Mouse (Mus musculus) kidney, adult 11 months (tissue): ENCODE data around the gene Parg.

ENCODE experiments used
- DNase-seq: peaks from one replicate; pipeline ENCODE4 v3.0.0; 2022

The Parg gene

DNA sequence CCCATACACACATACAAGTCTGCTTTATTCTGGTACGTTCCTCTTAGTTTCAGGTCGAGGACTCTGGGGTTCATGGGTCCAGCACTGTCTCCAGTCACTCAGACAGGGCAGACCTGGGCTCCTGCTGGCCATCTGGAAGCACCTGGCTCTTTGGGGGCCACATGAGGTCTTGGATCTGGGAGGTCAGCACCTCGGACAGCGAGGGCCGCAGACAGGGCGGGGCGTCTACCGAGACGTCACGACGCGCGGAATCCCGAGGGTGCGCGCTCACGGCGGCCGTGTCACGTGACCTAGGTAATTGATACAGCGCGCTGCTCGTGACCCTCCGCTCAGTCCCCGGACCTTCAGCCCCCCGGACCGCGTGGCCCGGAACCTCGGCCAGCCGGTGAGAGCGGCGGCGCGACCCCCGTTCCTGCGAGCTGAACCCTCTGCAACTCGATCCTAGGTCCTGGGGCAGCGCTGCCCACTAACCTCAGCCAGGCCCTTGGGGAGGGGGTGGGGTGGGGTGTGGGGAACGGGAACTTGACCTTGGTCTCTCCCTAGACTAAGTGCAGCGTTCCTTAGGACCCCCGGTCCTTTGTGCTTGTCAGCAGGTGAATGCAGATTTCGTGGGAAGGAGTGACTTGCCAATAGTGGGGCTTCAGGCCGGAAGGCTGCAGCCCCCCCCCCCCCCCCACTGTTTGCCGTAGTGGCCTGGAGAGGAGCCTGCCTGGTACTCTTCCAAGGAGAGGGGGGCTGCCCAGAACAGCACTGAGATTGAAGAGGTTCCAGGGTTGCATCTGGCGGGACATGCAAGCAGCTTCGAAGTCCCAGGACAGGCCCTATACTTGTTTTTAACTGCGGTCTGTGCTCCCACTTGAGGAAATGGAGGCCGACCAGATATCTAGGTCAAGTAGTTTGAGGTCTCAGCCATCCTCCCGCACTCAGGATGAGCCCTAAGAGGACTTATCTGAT lies 120.3 kb downstream of the Parg start, which contains the start of gene Ogdhl:
Gene Ogdhl, plus strand, starts transcription at position 288 of the 954 bp plus-strand sequence.
- DNase-seq: peak; percentile 28

DNA sequence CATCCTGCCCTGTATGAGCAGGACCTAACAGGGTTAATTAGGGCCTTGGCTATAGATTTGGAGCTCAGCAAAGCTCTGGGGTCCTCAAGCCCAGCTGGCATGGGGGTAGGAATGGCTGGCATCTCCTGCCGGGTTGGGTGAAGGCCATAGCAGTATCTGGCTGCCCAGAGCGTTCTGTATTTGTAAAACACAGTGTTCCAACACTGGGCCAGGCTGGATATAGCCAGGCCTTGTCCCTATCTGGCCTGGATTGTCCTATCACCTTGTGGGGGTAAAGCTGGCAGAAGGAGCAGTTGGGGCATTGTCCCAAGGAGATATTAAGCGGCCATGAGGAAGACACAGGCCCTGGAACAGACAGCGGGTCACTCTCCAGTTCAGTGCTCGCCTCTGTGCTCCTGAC lies 121.5 kb downstream of the Parg start:
- no peak for DNase-seq

DNA sequence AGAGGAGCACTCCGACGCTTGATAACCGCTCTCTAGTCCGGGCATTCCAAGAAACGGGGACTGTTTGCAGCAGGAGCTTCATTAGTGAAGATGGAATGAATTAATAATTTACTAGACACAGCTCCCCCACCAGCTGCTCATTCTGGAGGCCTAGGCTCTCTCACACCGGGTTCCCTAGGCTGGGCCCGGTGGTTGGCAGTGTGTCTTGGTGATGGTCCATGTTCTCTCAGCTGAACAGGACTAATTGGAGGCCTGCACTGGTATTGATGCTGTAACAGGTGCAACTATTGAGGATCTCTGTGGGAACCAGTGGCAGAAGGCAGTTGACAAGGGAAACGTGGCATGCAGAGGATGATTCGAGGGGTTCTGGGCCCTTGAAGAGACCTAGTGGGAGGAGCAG lies 125.6 kb downstream of the Parg start:
- no peak for DNase-seq

DNA sequence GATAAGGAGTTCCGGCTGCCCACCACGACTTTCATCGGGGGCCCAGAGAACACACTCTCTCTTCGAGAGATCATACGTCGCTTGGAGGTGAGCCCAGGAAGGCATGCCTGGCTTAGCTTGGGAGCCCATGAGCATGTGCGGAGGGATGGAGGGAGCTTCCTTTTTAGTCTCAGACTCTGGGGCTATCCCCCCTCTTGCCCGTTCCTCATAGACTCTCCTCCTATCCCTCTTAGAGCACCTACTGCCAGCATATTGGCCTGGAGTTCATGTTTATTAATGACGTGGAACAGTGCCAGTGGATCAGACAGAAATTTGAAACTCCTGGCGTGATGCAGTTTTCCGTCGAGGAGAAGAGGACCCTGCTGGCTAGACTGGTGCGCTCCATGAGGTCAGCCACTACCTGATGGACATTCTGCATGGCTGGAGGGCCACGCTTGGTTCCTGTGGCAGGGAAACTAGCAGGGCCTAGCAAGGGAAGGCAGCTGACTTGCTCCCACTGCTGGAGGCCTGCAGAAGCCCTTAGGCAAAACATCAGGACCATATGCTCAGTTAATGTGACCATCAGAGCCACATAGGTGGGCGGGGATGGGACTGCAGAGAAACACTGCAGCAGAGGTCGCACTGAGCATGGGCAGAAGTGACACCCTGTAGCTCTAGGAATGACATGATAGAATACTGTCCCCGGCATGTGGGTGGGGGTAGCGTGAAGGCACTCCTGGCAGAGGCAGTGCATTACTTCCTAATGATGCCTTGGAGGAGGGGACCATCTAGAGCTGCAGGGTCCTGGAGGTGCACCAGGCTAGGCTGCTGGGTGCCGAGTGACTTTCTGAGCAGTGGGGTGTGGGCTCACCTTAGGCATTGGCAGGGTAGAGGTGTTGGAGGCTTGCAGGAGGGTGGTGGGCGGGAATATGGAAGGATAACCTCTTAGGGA lies 131.0 kb downstream of the Parg start:
- DNase-seq: no peak

DNA sequence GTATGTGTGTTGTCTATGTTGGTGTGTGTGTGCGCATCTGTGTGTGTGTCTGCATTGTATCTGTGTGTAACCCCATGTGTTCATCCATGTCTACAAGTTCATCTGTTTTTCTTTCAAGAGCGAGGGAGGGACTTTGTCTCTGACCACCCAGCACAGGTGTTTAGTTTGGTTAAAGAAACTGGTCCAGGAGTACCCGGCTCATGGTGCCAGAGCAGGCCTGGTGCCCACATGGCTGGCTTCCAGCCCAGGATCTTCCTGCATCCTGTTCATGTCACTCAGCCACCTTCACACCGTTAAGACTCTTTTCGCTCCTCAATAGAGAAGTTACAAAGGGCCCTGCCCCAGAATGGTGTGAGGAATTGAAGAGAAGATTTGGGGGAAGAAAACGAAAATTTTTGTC lies 134.3 kb downstream of the Parg start:
- DNase-seq: no peak

DNA sequence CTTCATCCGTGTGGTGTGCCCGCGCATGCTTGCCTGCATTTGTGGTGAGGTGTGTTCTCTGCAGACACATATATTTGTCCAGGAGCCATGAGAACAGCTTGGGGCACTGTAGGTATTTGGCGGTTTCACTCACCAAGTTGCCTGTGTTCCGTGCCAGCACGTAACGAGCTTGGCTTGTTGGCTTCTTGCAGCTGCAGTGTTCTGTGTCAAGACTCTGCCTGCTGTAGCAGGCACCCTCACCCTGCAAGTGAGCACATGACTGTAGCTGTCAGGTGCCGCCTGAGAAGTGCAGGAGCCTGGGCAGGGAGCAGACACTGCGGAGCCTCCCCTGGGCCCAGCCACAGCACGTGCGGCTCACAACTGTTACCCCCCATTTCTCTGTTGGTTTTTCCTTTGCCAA lies 134.8 kb downstream of the Parg start:
- no peak for DNase-seq

DNA sequence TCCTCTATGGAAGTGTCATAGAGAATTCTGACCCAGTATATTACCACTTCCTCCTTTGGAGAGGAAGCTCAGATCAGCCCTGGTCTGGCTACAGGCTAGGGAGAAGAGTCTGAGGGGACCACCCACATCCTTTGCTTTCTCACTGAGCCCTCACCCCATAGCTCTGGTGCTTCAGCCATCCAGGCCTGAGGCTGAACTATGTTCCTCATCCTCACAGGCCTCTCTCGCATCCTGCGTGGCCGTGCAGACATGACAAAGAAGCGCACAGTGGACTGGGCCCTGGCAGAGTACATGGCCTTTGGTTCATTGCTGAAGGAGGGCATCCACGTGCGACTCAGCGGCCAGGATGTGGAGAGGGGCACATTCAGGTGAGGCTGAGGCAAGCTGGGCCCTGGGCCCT lies 140.1 kb downstream of the Parg start:
- DNase-seq: no peak

DNA sequence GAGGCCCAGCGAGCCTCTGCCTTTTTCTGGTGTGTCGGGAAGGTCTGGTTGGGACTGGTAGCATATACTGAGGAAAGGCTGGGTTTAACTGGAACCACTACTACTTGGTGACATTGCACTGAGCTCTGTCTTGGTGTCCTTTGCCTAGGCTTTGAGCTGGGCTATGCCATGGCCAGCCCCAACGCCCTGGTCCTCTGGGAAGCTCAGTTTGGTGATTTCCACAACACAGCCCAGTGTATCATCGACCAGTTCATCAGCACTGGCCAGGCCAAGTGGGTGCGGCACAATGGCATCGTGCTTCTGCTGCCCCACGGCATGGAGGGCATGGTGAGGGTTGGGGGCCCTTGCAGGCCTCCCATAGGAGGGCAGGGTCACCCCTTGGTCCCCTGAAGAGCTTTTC lies 142.4 kb downstream of the Parg start:
- no peak for DNase-seq

DNA sequence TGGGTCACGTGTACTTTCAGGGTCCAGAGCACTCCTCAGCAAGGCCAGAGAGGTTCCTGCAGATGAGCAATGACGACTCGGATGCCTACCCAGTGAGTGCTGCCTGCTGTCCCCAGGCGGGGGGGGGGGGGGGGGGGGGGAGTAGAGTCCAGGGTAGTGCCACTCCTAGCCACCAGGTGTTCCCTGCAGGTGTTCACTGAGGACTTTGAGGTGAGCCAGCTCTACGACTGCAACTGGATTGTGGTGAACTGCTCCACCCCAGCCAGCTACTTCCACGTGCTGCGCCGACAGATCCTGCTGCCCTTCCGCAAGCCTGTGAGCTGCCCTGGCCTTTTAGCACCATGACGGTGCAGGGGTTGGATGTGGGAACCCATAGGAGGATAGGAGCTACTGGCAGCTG lies 142.9 kb downstream of the Parg start:
- DNase-seq: no peak
